Mouse (Mus musculus) gastrocnemius, adult 2 months (tissue): ENCODE results near the gene Polr2l. TPM values are rescaled to one million over a fixed set of nuclear protein-coding genes. Genes with fewer than 3 reads are reported as not detected.

ENCODE experiments used
- DNase-seq: peaks from one replicate; pipeline ENCODE4 v3.0.0; 2022
- H3K27ac ChIP-seq: fragments of 200-600 bp; 2 replicates; pipeline ENCODE4 v1.8.1; 2022; ENCODE audit warnings: mild to moderate bottlenecking
- H3K4me3 ChIP-seq: fragments of 200-600 bp; 2 replicates; pipeline ENCODE4 v1.8.1; 2022; ENCODE audit warnings: mild to moderate bottlenecking, moderate library complexity
- CTCF ChIP-seq: fragments of 200-600 bp; IDR thresholded peaks from 2 replicates; pipeline ENCODE4 v1.8.1; 2022; ENCODE audit warnings: antibody characterized with exemption, mild to moderate bottlenecking, moderate library complexity
- intact Hi-C: fragments of 180-260 bp; cut with DNase I; formaldehyde crosslinking; loops from one replicate; pipeline ENCODE4 v1.15.1; 2025
- total RNA-seq, 2 experiments: library from RNA; stranded (reverse); gene quantifications; 2 replicates each; pipeline ENCODE4 v1.2.3; 2021

The Polr2l gene
- total RNA-seq, 2 experiments from 2014 or later, result 55.5 to 58.8 TPM

GRCm38 (mm10) chr7:141482531-141483024 is 7.6 kb upstream of the Polr2l start:
- intact Hi-C loops, result no loop called here
- TF ChIP-seq CTCF, result no peak
- peak overlapping the region; percentile 43; the same call in 1 of the 2 replicates for H3K27ac ChIP-seq
- H3K4me3 ChIP-seq, result peak overlapping the region; percentile 76
- no peak for DNase-seq

GRCm38 (mm10) chr7:141481498-141482401 is 6.8 kb upstream of the Polr2l start:
- DNase-seq, result peak; percentile 52
- intact Hi-C loops, result no loop called here
- TF ChIP-seq CTCF, result peak; percentile 59
- H3K4me3 ChIP-seq, result peak overlapping the region; percentile 76
- peak overlapping the region; percentile 49; the same call in 1 of the 2 replicates for H3K27ac ChIP-seq

GRCm38 (mm10) chr7:141480842-141481497 is 6.0 kb upstream of the Polr2l start:
- Histone ChIP-seq H3K4me3 (peak overlapping the region; percentile 76), H3K27ac (peak overlapping the region; percentile 49; the same call in 1 of the 2 replicates)
- intact Hi-C loops, result loop anchor here (1.0 kb wide), 2 partner anchors 44 to 185 kb away; no protein-coding TSS in a partner anchor
- no peak for TF ChIP-seq CTCF
- peak; percentile 72 for DNase-seq

GRCm38 (mm10) chr7:141478270-141478748 is 3.4 kb upstream of the Polr2l start:
- peak; percentile 45 for DNase-seq
- intact Hi-C loops, result no loop called here
- no peak for TF ChIP-seq CTCF
- H3K4me3 ChIP-seq, result peak overlapping the region; percentile 97
- H3K27ac ChIP-seq, result peak overlapping the region; percentile 98

- Histone ChIP-seq H3K4me3 (peak overlapping the region; percentile 97), H3K27ac (peak overlapping the region; percentile 98)
- TF ChIP-seq CTCF, result no peak
- peak; percentile 17 for DNase-seq
- intact Hi-C loops, result no loop called here
Observed at GRCm38 (mm10) chr7:141477578-141478269, 2.8 kb upstream of the Polr2l start.

- H3K27ac ChIP-seq, result peak overlapping the region; percentile 98
- TF ChIP-seq CTCF, result no peak
- intact Hi-C loops, result no loop called here
- DNase-seq, result peak; percentile 55
- H3K4me3 ChIP-seq, result peak overlapping the region; percentile 97
Observed at GRCm38 (mm10) chr7:141476981-141477370, 2.0 kb upstream of the Polr2l start.

- peak overlapping the region; percentile 98 for H3K27ac ChIP-seq
- DNase-seq, result peak; percentile 86
- intact Hi-C loops, result no loop called here
- H3K4me3 ChIP-seq, result peak overlapping the region; percentile 97
- TF ChIP-seq CTCF, result peak; percentile 23; the same call in 1 of the 2 replicates
Observed at GRCm38 (mm10) chr7:141476226-141476980, 1.5 kb upstream of the Polr2l start.

- no peak for TF ChIP-seq CTCF
- DNase-seq, result no peak
- intact Hi-C loops, result no loop called here
- Histone ChIP-seq H3K4me3 (peak overlapping the region; percentile 97), H3K27ac (peak overlapping the region; percentile 98)
Observed at GRCm38 (mm10) chr7:141475805-141476158, 850 bp upstream of the Polr2l start.

- Histone ChIP-seq H3K27ac (peak overlapping the region; percentile 98), H3K4me3 (peak overlapping the region; percentile 97)
- DNase-seq, result peak; percentile 16
- no peak for TF ChIP-seq CTCF
- intact Hi-C loops, result no loop called here
Observed at GRCm38 (mm10) chr7:141474160-141474559, 772 bp downstream of the Polr2l start.

- H3K4me3 ChIP-seq, result no peak overlapping the region
- no peak overlapping the region for H3K27ac ChIP-seq
- DNase-seq, result peak; percentile 18
- intact Hi-C loops, result no loop called here
- TF ChIP-seq CTCF, result no peak
Observed at GRCm38 (mm10) chr7:141472763-141473162, 2.2 kb downstream of the Polr2l start.

- DNase-seq, result no peak
- intact Hi-C loops, result no loop called here
- Histone ChIP-seq H3K27ac (no peak overlapping the region), H3K4me3 (no peak overlapping the region)
- no peak for TF ChIP-seq CTCF
Observed at GRCm38 (mm10) chr7:141472226-141472625, 2.7 kb downstream of the Polr2l start.

- no peak overlapping the region for H3K27ac ChIP-seq
- no peak overlapping the region for H3K4me3 ChIP-seq
- no peak for TF ChIP-seq CTCF
- DNase-seq, result no peak
- intact Hi-C loops, result no loop called here
Observed at GRCm38 (mm10) chr7:141471236-141471635, 3.7 kb downstream of the Polr2l start.
